In genomic region chr10:127166404-127166715, GRCm38 (mm10) we compare ENCODE assay signal across 8 mouse cellular contexts. TPM values are rescaled to one million over a fixed set of nuclear protein-coding genes. Genes with fewer than 3 reads are reported as not detected.
DNase-seq lines count a peak whose midpoint lies in the region; ATAC-seq lines count a peak whose summit lies in the region.

No protein-coding gene starts in this region.

- no peak for ATAC-seq in lung, embryonic 15.5 days (ENCODE audit: borderline replicate concordance, extremely low read depth, low FRiP score, low TSS enrichment)
- no peak for ATAC-seq in embryonic facial prominence, embryonic 15.5 days (ENCODE audit: insufficient number of reproducible peaks, low FRiP score, low TSS enrichment, low read depth)
- no peak for ATAC-seq in intestine, embryonic 15.5 days
- no peak for ATAC-seq in neural tube, embryonic 12.5 days (ENCODE audit: low FRiP score, low read depth)

- no peaks in the 10 kb centered on the region for H3K36me3 ChIP-seq in lung, embryonic 15.5 days
- H3K36me3 ChIP-seq in embryonic facial prominence, embryonic 15.5 days, result no peaks in the 10 kb centered on the region
- H3K36me3 ChIP-seq in intestine, embryonic 15.5 days, result no peaks in the 10 kb centered on the region
- H3K36me3 ChIP-seq in neural tube, embryonic 12.5 days, result no peaks in the 10 kb centered on the region

- WGBS in lung, embryonic 15.5 days, result 5% methylated on average over 11 of the region's 11 CpGs
- 6% methylated on average over 11 of the region's 11 CpGs for WGBS in embryonic facial prominence, embryonic 15.5 days
- 3% methylated on average over 11 of the region's 11 CpGs for WGBS in intestine, embryonic 15.5 days
- WGBS in neural tube, embryonic 12.5 days, result 1% methylated on average over 11 of the region's 11 CpGs

- peaks cover 83% of the 10 kb centered on the region for H3K27me3 ChIP-seq in lung, embryonic 15.5 days
- peaks cover 52% of the 10 kb centered on the region for H3K27me3 ChIP-seq in embryonic facial prominence, embryonic 15.5 days
- peaks cover 34% of the 10 kb centered on the region for H3K27me3 ChIP-seq in intestine, embryonic 15.5 days (replicated peaks)
- H3K27me3 ChIP-seq in neural tube, embryonic 12.5 days (replicated peaks), result peaks cover 56% of the 10 kb centered on the region

- no peak overlapping the region for H3K27ac ChIP-seq in lung, embryonic 15.5 days
- no peak overlapping the region for H3K27ac ChIP-seq in embryonic facial prominence, embryonic 15.5 days (replicated peaks)
- peak overlapping the region; percentile 84 for H3K27ac ChIP-seq in intestine, embryonic 15.5 days
- no peak overlapping the region for H3K27ac ChIP-seq in neural tube, embryonic 12.5 days

- H3K4me3 ChIP-seq in lung, embryonic 15.5 days, result peak overlapping the region; percentile 51
- H3K4me3 ChIP-seq in embryonic facial prominence, embryonic 15.5 days (replicated peaks), result peak overlapping the region; percentile 62
- peak overlapping the region; percentile 66 for H3K4me3 ChIP-seq in intestine, embryonic 15.5 days (replicated peaks)
- peak overlapping the region; percentile 67 for H3K4me3 ChIP-seq in neural tube, embryonic 12.5 days

- DNase-seq in lung, postnatal 4 days, result no peak
- no peak for DNase-seq in left cerebral cortex, adult 18-20 months (ENCODE audit: low spot score in 2 of 2)
- no peak for DNase-seq in testis, postnatal 10 days (ENCODE audit: low spot score)
- no peak for DNase-seq in c-Kit-positive CD71-positive TER-119-positive erythroid progenitor cells, embryonic 14.5 days (ENCODE audit: low spot score)

- peak overlapping the region; percentile 45; the same call in 1 of the 2 replicates for H3K9ac ChIP-seq in lung, embryonic 15.5 days
- peak overlapping the region; percentile 47; the same call in 1 of the 2 replicates for H3K9ac ChIP-seq in embryonic facial prominence, embryonic 15.5 days
- peak overlapping the region; percentile 62 for H3K9ac ChIP-seq in intestine, embryonic 15.5 days
- H3K9ac ChIP-seq in neural tube, embryonic 12.5 days, result peak overlapping the region; percentile 86

- H3K4me2 ChIP-seq in lung, embryonic 15.5 days, result peak overlapping the region; percentile 100
- H3K4me2 ChIP-seq in embryonic facial prominence, embryonic 15.5 days (replicated peaks), result peak overlapping the region; percentile 100
- H3K4me2 ChIP-seq in intestine, embryonic 15.5 days (replicated peaks), result peak overlapping the region; percentile 99
- peak overlapping the region; percentile 99 for H3K4me2 ChIP-seq in neural tube, embryonic 12.5 days (replicated peaks)

- H3K9me3 ChIP-seq in lung, embryonic 15.5 days, result no peaks in the 10 kb centered on the region
- no peaks in the 10 kb centered on the region for H3K9me3 ChIP-seq in embryonic facial prominence, embryonic 15.5 days (replicated peaks)
- H3K9me3 ChIP-seq in intestine, embryonic 15.5 days, result no peaks in the 10 kb centered on the region
- no peaks in the 10 kb centered on the region for H3K9me3 ChIP-seq in neural tube, embryonic 12.5 days

- H3K4me1 ChIP-seq in lung, embryonic 15.5 days, result peaks cover 43% of the 10 kb centered on the region
- H3K4me1 ChIP-seq in embryonic facial prominence, embryonic 15.5 days, result peaks cover 34% of the 10 kb centered on the region
- peaks cover 25% of the 10 kb centered on the region for H3K4me1 ChIP-seq in intestine, embryonic 15.5 days (replicated peaks)
- H3K4me1 ChIP-seq in neural tube, embryonic 12.5 days, result peaks cover 33% of the 10 kb centered on the region

RNA-seq across cellular contexts. Expression of gene B4galnt1, which starts 1.3 kb away (rescaled TPM):
- polyA plus RNA-seq in lung, embryonic 15.5 days (2015; fragmentation: Nextera tagmentation; extraction: Ambion mirVana), result 2.8 and 3.6 TPM in 2 replicates
- 11.0 and 12.7 TPM in 2 replicates for polyA plus RNA-seq in embryonic facial prominence, embryonic 15.5 days (2015; fragmentation: Nextera tagmentation; extraction: Ambion mirVana)
- 52.5 and 55.2 TPM in 2 replicates for polyA plus RNA-seq in intestine, embryonic 15.5 days (2015; fragmentation: Nextera tagmentation; extraction: Ambion mirVana)
- polyA plus RNA-seq in neural tube, embryonic 12.5 days (2016; fragmentation: Nextera tagmentation; extraction: Ambion mirVana), result 29.2 and 31.5 TPM in 2 replicates
- total RNA-seq in left cerebral cortex, adult 18-20 months (2021), result 100 to 1,000 TPM; 119 to 130 TPM

RNA-seq across cellular contexts. Expression of gene Slc26a10, which starts 14.1 kb away (rescaled TPM):
- polyA plus RNA-seq in lung, embryonic 15.5 days (2015; fragmentation: Nextera tagmentation; extraction: Ambion mirVana), result 0.86 and 0.93 TPM in 2 replicates
- polyA plus RNA-seq in embryonic facial prominence, embryonic 15.5 days (2015; fragmentation: Nextera tagmentation; extraction: Ambion mirVana), result 1.6 and 1.9 TPM in 2 replicates
- 0.98 and 1.1 TPM in 2 replicates for polyA plus RNA-seq in intestine, embryonic 15.5 days (2015; fragmentation: Nextera tagmentation; extraction: Ambion mirVana)
- polyA plus RNA-seq in neural tube, embryonic 12.5 days (2016; fragmentation: Nextera tagmentation; extraction: Ambion mirVana), result 1.5 and 1.8 TPM in 2 replicates
- 1 to 10 TPM; 4.3 to 4.6 TPM for total RNA-seq in left cerebral cortex, adult 18-20 months (2021)

RNA-seq across cellular contexts. Expression of gene Arhgef25, which starts 23.5 kb away (rescaled TPM):
- polyA plus RNA-seq in lung, embryonic 15.5 days (2015; fragmentation: Nextera tagmentation; extraction: Ambion mirVana), result 55.4 and 59.0 TPM in 2 replicates
- polyA plus RNA-seq in embryonic facial prominence, embryonic 15.5 days (2015; fragmentation: Nextera tagmentation; extraction: Ambion mirVana), result 116 TPM in 2 replicates
- polyA plus RNA-seq in intestine, embryonic 15.5 days (2015; fragmentation: Nextera tagmentation; extraction: Ambion mirVana), result 46.8 and 50.4 TPM in 2 replicates
- 43.3 and 43.6 TPM in 2 replicates for polyA plus RNA-seq in neural tube, embryonic 12.5 days (2016; fragmentation: Nextera tagmentation; extraction: Ambion mirVana)
- 100 to 1,000 TPM; 163 to 215 TPM for total RNA-seq in left cerebral cortex, adult 18-20 months (2021)

RNA-seq across cellular contexts. Expression of gene Dtx3, which starts 29.2 kb away (rescaled TPM):
- polyA plus RNA-seq in lung, embryonic 15.5 days (2015; fragmentation: Nextera tagmentation; extraction: Ambion mirVana), result 73.9 and 82.6 TPM in 2 replicates
- polyA plus RNA-seq in embryonic facial prominence, embryonic 15.5 days (2015; fragmentation: Nextera tagmentation; extraction: Ambion mirVana), result 152 and 179 TPM in 2 replicates
- 70.6 and 75.4 TPM in 2 replicates for polyA plus RNA-seq in intestine, embryonic 15.5 days (2015; fragmentation: Nextera tagmentation; extraction: Ambion mirVana)
- 189 and 199 TPM in 2 replicates for polyA plus RNA-seq in neural tube, embryonic 12.5 days (2016; fragmentation: Nextera tagmentation; extraction: Ambion mirVana)
- 100 to 1,000 TPM; 198 to 222 TPM for total RNA-seq in left cerebral cortex, adult 18-20 months (2021)

RNA-seq across cellular contexts. Expression of gene Pip4k2c, which starts 45.0 kb away (rescaled TPM):
- polyA plus RNA-seq in lung, embryonic 15.5 days (2015; fragmentation: Nextera tagmentation; extraction: Ambion mirVana), result 24.4 and 27.2 TPM in 2 replicates
- polyA plus RNA-seq in embryonic facial prominence, embryonic 15.5 days (2015; fragmentation: Nextera tagmentation; extraction: Ambion mirVana), result 31.0 and 31.3 TPM in 2 replicates
- 33.7 and 35.0 TPM in 2 replicates for polyA plus RNA-seq in intestine, embryonic 15.5 days (2015; fragmentation: Nextera tagmentation; extraction: Ambion mirVana)
- polyA plus RNA-seq in neural tube, embryonic 12.5 days (2016; fragmentation: Nextera tagmentation; extraction: Ambion mirVana), result 22.0 and 22.4 TPM in 2 replicates
- total RNA-seq in left cerebral cortex, adult 18-20 months (2021), result 100 to 1,000 TPM; 116 to 121 TPM
